Mouse (Mus musculus) small intestine, adult 2 months (tissue): ENCODE measurements around the gene Gna14. TPM values are rescaled to one million over a fixed set of nuclear protein-coding genes. Genes with fewer than 3 reads are reported as not detected.

Experiments used
- H3K27ac ChIP-seq: fragments of 200-500 bp; 2 replicates; pipeline ENCODE4 v1.5.1; 2012; ENCODE audit warnings: low read depth, low read length, control low read depth, inconsistent platforms; ENCODE audit not compliant: insufficient read depth
- H3K27me3 ChIP-seq: fragments of 200-500 bp; 2 replicates; pipeline ENCODE4 v1.6.1; 2012; ENCODE audit warnings: mild to moderate bottlenecking, moderate library complexity, low read length, inconsistent platforms; ENCODE audit not compliant: control insufficient read depth, insufficient read depth
- H3K36me3 ChIP-seq: fragments of 200-500 bp; 2 replicates; pipeline ENCODE4 v1.6.1; 2012; ENCODE audit warnings: mild to moderate bottlenecking, low read length, control low read depth, inconsistent platforms; ENCODE audit not compliant: control insufficient read depth, insufficient read depth
- H3K4me1 ChIP-seq: fragments of 200-500 bp; 2 replicates; pipeline ENCODE4 v1.6.1; 2012; ENCODE audit warnings: low read length, inconsistent platforms, mixed read lengths; ENCODE audit not compliant: control insufficient read depth, insufficient read depth, insufficient read length
- H3K4me3 ChIP-seq: fragments of 200-500 bp; 2 replicates; pipeline ENCODE4 v1.5.1; 2012; ENCODE audit warnings: low read depth, mild to moderate bottlenecking, control low read depth, inconsistent platforms, low read length, moderate library complexity
- CTCF ChIP-seq: fragments of 200-500 bp; IDR thresholded peaks from 2 replicates; pipeline ENCODE4 v1.5.1; 2012; ENCODE audit warnings: low read depth, mild to moderate bottlenecking, control low read depth, inconsistent platforms, low read length, moderate library complexity, mixed read lengths; ENCODE audit not compliant: insufficient replicate concordance, insufficient read length; ENCODE audit errors: extremely low read depth
- POLR2A ChIP-seq: fragments of 200-500 bp; IDR thresholded peaks from 2 replicates; pipeline ENCODE4 v1.6.1; 2012; ENCODE audit warnings: low read depth, mild to moderate bottlenecking, control low read depth, inconsistent platforms, low read length, moderate library complexity
- WGBS: fragments of 180-500 bp; shearing (Covaris S2); methylation state at CpG from one replicate; pipeline ENCODE4 v1.1.7; 2018; 5-methylcytosine and 5-hydroxymethylcytosine counted together
- polyA plus RNA-seq: library from polyadenylated mRNA; depleted of rRNA; stranded (reverse); fragments of >200 nt; gene quantifications from 2 replicates; pipeline ENCODE4 v1.2.3, GENCODE M21; 2012

The Gna14 gene
- polyA plus RNA-seq, 1 experiment = 0.52 TPM

DNA sequence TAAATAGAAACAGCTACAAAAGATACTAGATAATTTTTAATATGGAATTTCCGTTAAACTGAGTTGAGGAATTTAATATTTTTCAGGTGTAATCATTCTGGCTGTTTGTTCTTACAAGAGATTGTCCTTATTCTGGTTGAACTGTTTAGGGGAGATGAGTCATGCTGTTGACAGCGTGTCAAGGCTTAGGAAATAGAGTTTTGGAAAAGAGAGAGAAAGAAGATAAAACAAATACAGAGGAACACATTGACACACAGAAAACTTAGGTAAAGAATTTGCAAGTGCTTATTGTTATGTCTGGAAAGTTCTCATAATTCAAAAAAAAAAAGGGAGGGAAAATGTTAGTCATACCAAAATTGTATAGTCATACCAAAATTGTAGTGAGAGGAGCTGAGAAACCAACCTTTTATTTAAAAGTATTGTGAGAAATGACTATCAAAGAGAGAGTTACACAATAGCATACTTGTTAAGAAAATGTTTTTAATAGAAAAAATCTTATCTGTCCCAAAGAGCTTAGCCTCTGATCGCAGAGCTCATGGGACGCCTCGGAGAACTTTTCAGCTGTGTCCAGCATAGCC lies 17.4 kb upstream of the Gna14 start:
- Histone ChIP-seq H3K4me1 (no peaks in the 10 kb centered on the region), H3K27ac (no peak overlapping the region), H3K4me3 (no peak overlapping the region), H3K36me3 (no peaks in the 10 kb centered on the region), H3K27me3 (no peaks in the 10 kb centered on the region)
- no peak for TF ChIP-seq CTCF
- no peak for TF ChIP-seq POLR2A
- 88% methylated on average over 5 of the region's 5 CpGs for WGBS

DNA sequence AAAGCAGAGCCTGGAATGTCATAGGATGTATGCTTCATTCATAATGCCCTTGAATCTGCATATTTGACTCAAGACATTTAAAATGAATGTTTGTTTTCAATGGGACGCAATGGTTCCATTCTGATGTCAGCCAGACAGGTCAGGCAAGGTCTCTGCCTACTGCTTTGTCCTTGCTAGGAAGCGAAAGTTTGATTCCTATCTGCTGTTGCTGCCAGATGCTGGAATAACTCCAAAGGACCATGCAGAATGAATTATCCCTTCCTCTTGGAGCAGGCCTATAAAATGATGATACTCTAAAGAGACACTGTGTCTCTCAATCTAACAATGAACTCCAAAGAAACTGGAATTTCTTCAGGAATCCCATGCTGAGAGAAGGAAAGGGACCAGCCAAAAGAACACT lies 10.0 kb upstream of the Gna14 start:
- Histone ChIP-seq H3K27me3 (no peaks in the 10 kb centered on the region; the same call in 1 of the 2 replicates), H3K4me1 (no peaks in the 10 kb centered on the region), H3K4me3 (no peak overlapping the region), H3K36me3 (no peaks in the 10 kb centered on the region), H3K27ac (no peak overlapping the region)
- WGBS = 42% methylated on average over 2 of the region's 2 CpGs
- TF ChIP-seq CTCF (no peak), POLR2A (no peak)

DNA sequence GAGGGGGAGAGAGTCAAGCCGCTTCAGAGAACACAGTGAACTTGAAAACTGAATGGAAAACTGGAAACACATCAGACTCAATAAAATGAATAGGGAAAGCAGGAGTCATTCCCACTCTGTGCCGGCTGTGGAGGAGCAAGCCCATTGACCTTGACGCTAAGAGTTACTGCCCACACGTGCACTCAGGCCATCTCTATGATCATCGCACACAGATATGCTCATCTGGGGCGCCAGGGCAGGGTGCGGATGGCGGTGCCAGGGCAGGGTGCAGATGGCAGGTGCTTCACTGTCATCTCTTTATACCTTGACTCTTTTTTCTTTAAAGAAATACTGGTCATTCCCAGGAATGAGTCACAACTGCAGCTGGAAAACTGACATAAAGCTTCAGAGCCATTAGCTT lies 4.2 kb upstream of the Gna14 start:
- no peak overlapping the region for H3K4me3 ChIP-seq
- H3K4me1 ChIP-seq = peaks cover 11% of the 10 kb centered on the region
- WGBS = 73% methylated on average over 8 of the region's 8 CpGs
- no peak for TF ChIP-seq POLR2A
- TF ChIP-seq CTCF = no peak
- no peak overlapping the region for H3K27ac ChIP-seq
- no peaks in the 10 kb centered on the region for H3K36me3 ChIP-seq
- peaks cover 9% of the 10 kb centered on the region for H3K27me3 ChIP-seq

DNA sequence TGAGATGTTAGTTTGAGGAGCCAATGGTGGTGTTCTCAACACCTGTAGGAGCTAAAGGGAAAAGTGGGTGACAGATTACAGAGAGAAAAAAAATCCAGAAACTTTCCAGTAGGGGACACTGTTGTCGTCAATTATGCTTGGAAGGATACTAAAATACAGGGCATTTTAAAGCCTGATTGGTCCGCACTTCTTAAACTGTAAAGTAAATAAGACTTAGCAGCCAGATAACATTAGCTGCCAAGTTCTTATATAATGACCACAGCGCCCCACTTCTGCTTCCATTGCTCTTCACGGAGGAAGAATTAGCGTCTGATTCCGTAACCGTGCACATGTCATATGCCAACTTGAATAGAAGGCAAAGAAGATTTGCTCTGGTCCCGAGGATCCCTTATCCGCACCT lies 683 bp upstream of the Gna14 start:
- no peak for TF ChIP-seq CTCF
- TF ChIP-seq POLR2A = no peak
- no peak overlapping the region for H3K27ac ChIP-seq
- H3K36me3 ChIP-seq = no peaks in the 10 kb centered on the region
- H3K4me1 ChIP-seq = peaks cover 15% of the 10 kb centered on the region
- peaks cover 15% of the 10 kb centered on the region for H3K27me3 ChIP-seq
- WGBS = 2% methylated on average over 9 of the region's 9 CpGs
- peak overlapping the region; percentile 57 for H3K4me3 ChIP-seq

DNA sequence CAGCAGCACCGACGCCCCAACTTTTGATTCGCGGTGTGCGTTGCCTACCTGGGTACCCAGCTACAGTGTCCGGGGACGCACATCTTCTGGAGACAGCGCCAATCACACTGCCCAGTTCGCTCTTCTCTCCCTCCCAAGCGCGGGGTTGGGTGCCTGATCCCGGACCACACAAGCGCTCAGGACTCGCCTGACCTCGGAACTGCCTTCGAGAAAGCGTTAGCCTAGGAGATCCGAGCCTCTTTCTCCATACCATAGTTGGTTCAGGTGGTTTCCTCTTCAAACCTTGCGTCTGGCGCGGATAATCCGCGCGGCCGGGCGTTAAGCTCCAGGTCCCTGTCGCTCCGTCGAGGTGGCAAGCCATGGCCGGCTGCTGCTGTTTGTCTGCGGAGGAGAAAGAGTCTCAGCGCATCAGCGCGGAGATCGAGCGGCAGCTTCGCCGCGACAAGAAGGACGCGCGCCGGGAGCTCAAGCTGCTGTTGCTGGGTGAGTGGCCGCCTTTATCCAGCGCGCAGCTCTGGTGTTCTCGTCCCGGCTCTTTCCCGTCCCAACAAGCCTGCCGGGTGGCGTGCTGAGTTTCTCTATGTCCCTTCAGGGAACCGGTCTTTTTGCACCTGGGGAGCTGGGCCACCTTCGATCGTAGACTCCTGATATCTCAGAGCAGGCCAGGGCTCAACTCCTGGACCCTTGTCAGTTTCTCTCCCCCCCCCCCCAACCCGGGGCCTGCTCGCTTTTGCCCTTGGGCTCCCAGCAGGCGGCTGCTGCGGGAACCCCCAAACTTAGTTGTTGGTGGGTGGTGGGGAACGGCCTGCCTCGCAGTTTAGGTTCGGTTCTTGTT lies 990 bp downstream of the Gna14 start:
- 12% methylated on average over 61 of the region's 61 CpGs for WGBS
- H3K27me3 ChIP-seq = peaks cover 15% of the 10 kb centered on the region
- no peak overlapping the region for H3K27ac ChIP-seq
- TF ChIP-seq CTCF (no peak), POLR2A (no peak)
- H3K4me1 ChIP-seq = peaks cover 15% of the 10 kb centered on the region
- H3K36me3 ChIP-seq = no peaks in the 10 kb centered on the region
- peak overlapping the region; percentile 57 for H3K4me3 ChIP-seq

DNA sequence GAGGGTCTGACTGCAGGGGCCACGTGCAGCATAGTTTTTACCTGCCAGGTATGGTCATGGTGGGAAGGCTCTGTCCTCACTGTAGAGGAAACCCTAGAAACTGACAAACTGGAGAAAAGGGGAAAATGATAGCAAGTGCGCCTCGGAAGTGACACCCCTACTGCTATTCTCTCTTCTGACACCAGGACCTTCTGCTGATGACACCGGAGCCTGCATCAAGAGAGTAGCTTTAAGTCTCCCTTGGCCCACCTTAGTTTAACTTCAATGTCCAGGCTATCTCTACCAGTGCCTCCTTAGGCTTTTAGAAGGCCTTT lies 1.6 kb downstream of the Gna14 start:
- Histone ChIP-seq H3K4me1 (peaks cover 15% of the 10 kb centered on the region), H3K36me3 (no peaks in the 10 kb centered on the region), H3K27me3 (peaks cover 15% of the 10 kb centered on the region), H3K4me3 (peak overlapping the region; percentile 57), H3K27ac (no peak overlapping the region)
- no peak for TF ChIP-seq POLR2A
- no peak for TF ChIP-seq CTCF
- 89% methylated on average over 4 of the region's 4 CpGs for WGBS

DNA sequence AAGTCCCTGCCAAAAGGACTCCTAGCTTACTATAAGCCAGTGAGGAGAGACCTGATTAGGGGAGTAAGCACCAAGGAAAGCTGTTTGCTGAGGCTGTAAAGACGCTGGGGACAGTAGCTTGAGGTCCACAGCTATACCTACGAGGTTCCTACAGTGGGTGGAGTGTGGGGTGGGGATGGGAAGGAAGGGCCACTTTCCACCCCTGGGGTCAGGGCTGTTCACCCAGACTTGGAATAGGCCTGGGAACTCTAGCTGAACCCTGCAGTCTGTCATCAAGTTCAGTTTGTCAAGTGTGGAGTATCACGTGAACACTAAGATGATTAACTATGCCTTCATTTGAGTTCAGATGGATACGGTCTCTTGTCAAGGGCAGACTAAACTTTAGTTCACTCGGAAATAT lies 2.3 kb downstream of the Gna14 start:
- Histone ChIP-seq H3K4me3 (no peak overlapping the region), H3K27ac (no peak overlapping the region), H3K4me1 (peaks cover 15% of the 10 kb centered on the region), H3K27me3 (peaks cover 15% of the 10 kb centered on the region), H3K36me3 (no peaks in the 10 kb centered on the region)
- WGBS = 73% methylated on average over 5 of the region's 5 CpGs
- TF ChIP-seq POLR2A (no peak), CTCF (no peak)
